ENCODE assay signal across 21 mouse cellular contexts in the genomic region with DNA sequence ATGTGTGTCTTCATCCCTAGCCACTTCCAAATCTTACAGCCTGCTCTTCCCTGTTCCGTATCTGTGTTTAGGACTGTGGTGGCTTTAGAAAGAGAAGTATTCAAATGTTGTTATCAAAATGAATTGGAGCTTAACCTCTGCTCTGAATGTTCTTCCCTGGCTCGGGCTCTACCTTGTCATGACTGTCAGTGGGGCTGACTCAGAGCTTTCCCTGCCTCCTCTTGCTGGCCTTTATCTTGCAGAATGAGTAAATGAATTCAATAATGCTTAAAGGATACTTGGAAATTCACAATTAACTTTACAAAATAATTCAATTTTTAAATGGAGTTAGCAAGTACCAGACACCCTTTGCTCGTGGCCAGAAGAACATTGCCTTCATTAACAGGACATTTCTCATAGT. TPM values are rescaled to one million over a fixed set of nuclear protein-coding genes. Genes with fewer than 3 reads are reported as not detected.
DNase-seq lines count a peak whose midpoint lies in the region; TF ChIP-seq lines count a peak whose summit lies in the region.
"Had no signal": no experiment of that assay in that cellular context is flagged by ENCODE, and none has a peak within 500 bp of the region (broad histone marks: within the 10 kb centered on the region; RNA-seq: fewer than 3 reads in every experiment).

No protein-coding gene starts in this region.

- H3K27me3 ChIP-seq in heart, embryonic 10.5 days (ENCODE audit: insufficient read depth, poor library complexity, severe bottlenecking): no peaks in the 10 kb centered on the region
- H3K27me3 ChIP-seq in cerebellum, adult 2 months (ENCODE audit: control insufficient read depth, insufficient read depth, low read length): no peaks in the 10 kb centered on the region
- H3K27me3 ChIP-seq: embryonic facial prominence, embryonic 12.5 days; embryonic facial prominence, embryonic 15.5 days; forebrain, embryonic 12.5 days; forebrain, embryonic 15.5 days; heart, embryonic 13.5 days; hindbrain, embryonic 12.5 days; hindbrain, embryonic 15.5 days; Patski had no signal

- no peaks in the 10 kb centered on the region for H3K9me3 ChIP-seq in heart, embryonic 10.5 days
- H3K9me3 ChIP-seq: embryonic facial prominence, embryonic 12.5 days; embryonic facial prominence, embryonic 15.5 days; forebrain, embryonic 12.5 days; forebrain, embryonic 15.5 days; heart, embryonic 13.5 days; hindbrain, embryonic 12.5 days; hindbrain, embryonic 15.5 days had no signal

- H3K27ac ChIP-seq in heart, embryonic 10.5 days: no peak overlapping the region
- no peak overlapping the region for H3K27ac ChIP-seq in cerebellum, adult 2 months (ENCODE audit: insufficient read depth, low read length)
- H3K27ac ChIP-seq: embryonic facial prominence, embryonic 12.5 days; embryonic facial prominence, embryonic 15.5 days; forebrain, embryonic 12.5 days; forebrain, embryonic 15.5 days; heart, embryonic 13.5 days; hindbrain, embryonic 12.5 days; hindbrain, embryonic 15.5 days had no signal

- no peak for TF ChIP-seq CTCF in cerebellum, adult 2 months (IDR thresholded peaks at IDR 0.05; ENCODE audit: borderline replicate concordance, insufficient read depth, low read depth, low read length)

- WGBS in heart, embryonic 10.5 days: 84% methylated on average over 3 of the region's 3 CpGs
- 92% methylated on average over 3 of the region's 3 CpGs for WGBS in cerebellum, adult 2 months

- TF ChIP-seq POLR2A in cerebellum, adult 2 months (IDR thresholded peaks at IDR 0.05; ENCODE audit: borderline replicate concordance, insufficient read depth, low read length): no peak

- intact Hi-C loops in heart, postnatal 14 days (cut with DNase I): no loop called here

- H3K4me1 ChIP-seq in heart, embryonic 10.5 days: no peaks in the 10 kb centered on the region
- H3K4me1 ChIP-seq in cerebellum, adult 2 months (ENCODE audit: control insufficient read depth, insufficient read depth, low read length): no peaks in the 10 kb centered on the region
- H3K4me1 ChIP-seq: embryonic facial prominence, embryonic 12.5 days; embryonic facial prominence, embryonic 15.5 days; forebrain, embryonic 12.5 days; forebrain, embryonic 15.5 days; heart, embryonic 13.5 days; hindbrain, embryonic 12.5 days; hindbrain, embryonic 15.5 days had no signal

- no peaks in the 10 kb centered on the region for H3K36me3 ChIP-seq in heart, embryonic 10.5 days
- H3K36me3 ChIP-seq: embryonic facial prominence, embryonic 12.5 days; embryonic facial prominence, embryonic 15.5 days; forebrain, embryonic 12.5 days; forebrain, embryonic 15.5 days; heart, embryonic 13.5 days had no signal

- H3K4me3 ChIP-seq in heart, embryonic 10.5 days: no peak overlapping the region
- no peak overlapping the region for H3K4me3 ChIP-seq in cerebellum, adult 2 months (replicated peaks; ENCODE audit: insufficient read depth, low read depth, low read length)
- H3K4me3 ChIP-seq: embryonic facial prominence, embryonic 12.5 days; embryonic facial prominence, embryonic 15.5 days; forebrain, embryonic 12.5 days; forebrain, embryonic 15.5 days; heart, embryonic 13.5 days; hindbrain, embryonic 12.5 days; hindbrain, embryonic 15.5 days had no signal

- DNase-seq in adrenal gland, adult (ENCODE audit: inconsistent age in 2 of 2, low spot score in 1 of 2): peak; percentile 57 to 74
- no peak for DNase-seq in adrenal gland, postnatal 25 days
- peak; percentile 45 for DNase-seq in heart, embryonic 10.5 days (ENCODE audit: low spot score)
- no peak for DNase-seq in heart, postnatal 14 days
- peak; percentile 9 for DNase-seq in MN1 (ENCODE audit: low spot score)
- peak; percentile 55 to 57 for DNase-seq in adrenal gland, postnatal 36 days
- DNase-seq in cerebellum, adult 2 months: no peak
- DNase-seq: cerebellum, adult 18-20 months; cerebellum, adult 9-11 months; cerebellum, postnatal 25 days; gastrocnemius, postnatal 25 days; heart, adult 18-20 months; kidney, adult 2 months had no signal

RNA-seq across cellular contexts. Expression of gene Bend7, which starts 46.4 kb away (rescaled TPM):
- total RNA-seq in adrenal gland, postnatal 25 days (2021): 19.3 and 23.2 TPM in 2 replicates
- 1.8 TPM in 2 replicates for polyA plus RNA-seq in heart, embryonic 10.5 days (2016; fragmentation: Nextera tagmentation; extraction: Ambion mirVana)
- total RNA-seq in heart, postnatal 14 days (2021): 1 to 10 TPM; 5.8 to 6.8 TPM
- total RNA-seq in adrenal gland, postnatal 36 days (2021): 10 to 100 TPM; 19.0 to 20.0 TPM
- 3.2 and 3.8 TPM in 2 replicates for polyA plus RNA-seq in cerebellum, adult 2 months (2012; rRNA removed)

Comparison
In these comparisons a context has a peak if more than half of its experiments do, and no peak if none do; other contexts are left out.
1. DNase-seq: peak in adrenal gland, adult (2 of 2), heart, embryonic 10.5 days (single experiment), MN1 (single experiment) and adrenal gland, postnatal 36 days (2 of 2); none in adrenal gland, postnatal 25 days (single experiment), heart, postnatal 14 days (0 of 2) and cerebellum, adult 2 months (0 of 2).